Mouse (Mus musculus) frontal cortex, postnatal 25 days (tissue): ENCODE measurements around the gene Mrpl18.
"Not testable (repeated sequence)": the region's sequence is repeated elsewhere in the genome, so short reads cannot be mapped to it uniquely, and the experiment has no call there.

Source experiments
- DNase-seq, 2 experiments: peaks; one replicate each; pipeline ENCODE4 v3.0.0; 2022; ENCODE audit warnings: low spot score in 2 of 2

Gene Mrpl18

GRCm38 (mm10) chr17:12915881-12916583 lies at the start of gene Mrpl18:
Gene Mrpl18, minus strand, starts transcription at chr17:12916345.
- DNase-seq: peak; percentile 96 to 99

- DNase-seq: no peak
Measured at GRCm38 (mm10) chr17:12963476-12963875, 47.3 kb upstream of the Mrpl18 start.

- peak; percentile 88 to 92 for DNase-seq
Measured at GRCm38 (mm10) chr17:12960331-12960873, 44.3 kb upstream of the Mrpl18 start, which contains the start of gene Acat2. Gene Acat2, minus strand, starts transcription at chr17:12960747.

- DNase-seq: not testable (repeated sequence)
Measured at GRCm38 (mm10) chr17:12959377-12959776, 43.2 kb upstream of the Mrpl18 start.

- DNase-seq: no peak
Measured at GRCm38 (mm10) chr17:12956664-12957063, 40.5 kb upstream of the Mrpl18 start.

- no peak for DNase-seq
Measured at GRCm38 (mm10) chr17:12949669-12950068, 33.5 kb upstream of the Mrpl18 start.

- no peak for DNase-seq
Measured at GRCm38 (mm10) chr17:12942459-12943162, 26.5 kb upstream of the Mrpl18 start.

GRCm38 (mm10) chr17:12941543-12942260 lies 25.6 kb upstream of the Mrpl18 start:
- DNase-seq: no peak

- DNase-seq: no peak
Measured at GRCm38 (mm10) chr17:12940151-12940805, 24.1 kb upstream of the Mrpl18 start, which contains the start of gene Acat3. Gene Acat3, minus strand, starts transcription at chr17:12940600.

GRCm38 (mm10) chr17:12939377-12940148 lies 23.4 kb upstream of the Mrpl18 start:
- DNase-seq: not testable (repeated sequence)

- DNase-seq: no peak
Measured at GRCm38 (mm10) chr17:12938077-12938476, 21.9 kb upstream of the Mrpl18 start.

- DNase-seq: no peak
Measured at GRCm38 (mm10) chr17:12937412-12937970, 21.3 kb upstream of the Mrpl18 start.

GRCm38 (mm10) chr17:12935719-12936118 lies 19.6 kb upstream of the Mrpl18 start:
- no peak for DNase-seq

GRCm38 (mm10) chr17:12931576-12931975 lies 15.4 kb upstream of the Mrpl18 start:
- DNase-seq: not testable (repeated sequence)

- no peak for DNase-seq
Measured at GRCm38 (mm10) chr17:12925703-12926180, 9.6 kb upstream of the Mrpl18 start.

- DNase-seq: no peak
Measured at GRCm38 (mm10) chr17:12925001-12925400, 8.9 kb upstream of the Mrpl18 start.

GRCm38 (mm10) chr17:12921073-12921472 lies 4.9 kb upstream of the Mrpl18 start:
- no peak for DNase-seq

GRCm38 (mm10) chr17:12916588-12917380 lies 639 bp upstream of the Mrpl18 start:
- DNase-seq: peak in 1 of 2 experiments; percentile 53

- no peak for DNase-seq
Measured at GRCm38 (mm10) chr17:12915488-12915880, 661 bp downstream of the Mrpl18 start, which contains the start of gene Tcp1. Gene Tcp1, plus strand, starts transcription at chr17:12915701.
